Mouse (Mus musculus): ENCODE results near the gene Gm6465. TPM values are rescaled to one million over a fixed set of nuclear protein-coding genes. Genes with fewer than 3 reads are reported as not detected.

Gene Gm6465
- not detected in 2 replicates for polyA plus RNA-seq (2012; ENCODE audit: low replicate concordance)

DNA sequence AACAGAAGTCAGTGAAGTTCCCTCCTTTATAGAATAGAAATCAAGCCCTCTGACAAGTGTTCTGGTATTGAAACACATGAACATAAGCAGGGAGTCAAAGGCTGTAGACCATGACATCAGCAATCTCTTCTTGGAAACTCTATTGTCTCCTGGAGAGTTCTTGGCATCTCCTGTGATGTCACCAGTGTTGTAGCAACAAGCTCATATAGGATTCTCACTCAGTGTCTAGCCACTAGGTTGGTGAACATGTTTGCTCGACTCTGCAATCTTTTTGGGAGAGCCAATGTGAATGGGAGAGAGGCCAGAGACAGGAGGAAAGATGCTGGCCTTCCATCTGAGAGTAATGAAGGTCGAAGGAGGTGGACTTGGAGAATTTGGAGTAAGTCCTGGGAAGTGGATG lies at the start of gene Gm6465:
TSS of gene Gm6465 (plus strand) at position 301 of the 400 bp plus-strand sequence.

Other genes starting within 250 kb of the Gm6465 start
- not detected in 2 replicates for gene Gm8922, start 163.6 kb upstream of the Gm6465 start, polyA plus RNA-seq (2012; ENCODE audit: low replicate concordance)
- not detected in 2 replicates for gene Gm8926, start 75.0 kb upstream of the Gm6465 start, polyA plus RNA-seq (2012; ENCODE audit: low replicate concordance)
- not detected in 2 replicates for gene 4933402N22Rik, start 72.5 kb downstream of the Gm6465 start, polyA plus RNA-seq (2012; ENCODE audit: low replicate concordance)

Measured in leukemia stem cell, adult 10-12 weeks (primary cell).